ENCODE assay signal across 10 mouse cellular contexts in the genomic region with DNA sequence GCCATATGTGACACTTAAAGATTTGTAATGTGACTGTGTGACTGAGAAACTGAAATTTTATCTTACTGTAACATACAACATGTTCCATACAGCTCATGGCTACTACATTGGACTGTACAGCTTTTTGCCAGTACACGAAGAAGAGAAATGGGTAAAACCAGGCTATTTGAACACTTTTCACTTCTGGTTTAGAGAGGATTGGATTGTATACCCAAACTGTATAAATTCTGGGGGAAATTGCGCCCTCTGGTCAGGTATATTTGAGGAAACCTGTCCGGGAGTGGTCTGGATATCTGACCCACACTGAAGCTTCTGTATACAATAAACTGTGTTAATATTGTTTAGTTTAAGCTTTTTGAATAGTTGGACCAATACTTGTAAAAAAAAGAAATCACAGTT. TPM values are rescaled to one million over a fixed set of nuclear protein-coding genes. Genes with fewer than 3 reads are reported as not detected.
DNase-seq lines count a peak whose midpoint lies in the region; ATAC-seq and TF ChIP-seq lines count a peak whose summit lies in the region.
"Had no signal": no experiment of that assay in that cellular context is flagged by ENCODE, and none has a peak within 500 bp of the region (broad histone marks: within the 10 kb centered on the region; RNA-seq: fewer than 3 reads in every experiment).

No protein-coding gene starts in this region.

- no peak for DNase-seq in heart, adult 2 months
- DNase-seq in heart, postnatal 10 days: no peak
- no peak for DNase-seq in CH12.LX (ENCODE audit: extremely low read depth)
- no peak for DNase-seq in urinary bladder, postnatal 10 days (ENCODE audit: low spot score)
- no peak for DNase-seq in spleen, adult 18-20 months
- DNase-seq: adrenal gland, adult 8-10 months; retina, postnatal 1 day had no signal

- no peak for TF ChIP-seq CTCF in heart, adult 2 months (IDR thresholded peaks at IDR 0.05)
- 0 out of 4 replicates have a peak, but pooled peaks of 1 of the 2 experiments have one; percentile 38 for TF ChIP-seq CTCF in CH12.LX (conservative IDR thresholded peaks at IDR 0.05 in 1 of 2, IDR thresholded peaks at IDR 0.05 in 1 of 2; ENCODE audit: low read depth in 2 of 2, low read length in 2 of 2)

- TF ChIP-seq POLR2A in heart, adult 2 months (IDR thresholded peaks at IDR 0.05; ENCODE audit: insufficient read depth, low read depth, low read length): no peak
- no peak; the same call in 1 of the 2 replicates for TF ChIP-seq POLR2A in CH12.LX (IDR thresholded peaks at IDR 0.05; ENCODE audit: low read depth, low read length)

- no peak for TF ChIP-seq EP300 in heart, adult 2 months (IDR thresholded peaks at IDR 0.05; ENCODE audit: insufficient read depth, low read depth, low read length)
- TF ChIP-seq EP300 in CH12.LX (IDR thresholded peaks at IDR 0.05; ENCODE audit: low read length): no peak

- dilution Hi-C loops in CH12.LX (cut with MboI; ENCODE audit: extremely low pct_ligation_motif_present, extremely low pct_unique_long_range_greater_than_20kb, low sequenced_read_pairs): no loop called here

- peaks cover 6% of the 10 kb centered on the region for H3K4me1 ChIP-seq in heart, adult 2 months (ENCODE audit: control insufficient read depth, insufficient read depth, low read length)
- H3K4me1 ChIP-seq in CH12.LX (ENCODE audit: control insufficient read depth in 1 of 2, insufficient read depth in 2 of 2): peaks cover 2 to 22% of the 10 kb centered on the region in 2 experiments; a peak in 3 of 4 replicates
- H3K4me1 ChIP-seq in heart, embryonic 16.5 days (ENCODE audit: control insufficient read depth, insufficient read depth, low read length): peaks cover 11% of the 10 kb centered on the region
- peaks cover 29% of the 10 kb centered on the region for H3K4me1 ChIP-seq in liver, embryonic 15.5 days (replicated peaks)

- no peaks in the 10 kb centered on the region for H3K9me3 ChIP-seq in CH12.LX (replicated peaks; ENCODE audit: low read length)
- H3K9me3 ChIP-seq in heart, embryonic 16.5 days (replicated peaks; ENCODE audit: control insufficient read depth, low read length): no peaks in the 10 kb centered on the region
- H3K9me3 ChIP-seq in liver, embryonic 15.5 days (replicated peaks): no peaks in the 10 kb centered on the region

- H3K79me2 ChIP-seq in heart, adult 2 months (replicated peaks; ENCODE audit: control insufficient read depth, insufficient read depth, low read length): peaks cover 4% of the 10 kb centered on the region
- H3K79me2 ChIP-seq in CH12.LX (replicated peaks; ENCODE audit: control insufficient read depth, extremely low read depth, insufficient read depth, poor library complexity, severe bottlenecking): peaks cover 51% of the 10 kb centered on the region

- peak overlapping the region; percentile 22; the same call in 1 of the 2 replicates for H3K4me3 ChIP-seq in heart, adult 2 months
- H3K4me3 ChIP-seq in CH12.LX (replicated peaks in 1 of 3; ENCODE audit: low read depth in 2 of 3, low read length in 2 of 3, poor library complexity in 1 of 3): peak overlapping the region; percentile 70 to 93 (median 92)
- peak overlapping the region; percentile 45 for H3K4me3 ChIP-seq in heart, embryonic 16.5 days (ENCODE audit: low read length)
- H3K4me3 ChIP-seq in liver, embryonic 15.5 days (replicated peaks): peak overlapping the region; percentile 100

- no peak; the same call in 1 of the 2 replicates for TF ChIP-seq RAD21 in CH12.LX (IDR thresholded peaks at IDR 0.05; ENCODE audit: low read depth, low read length)

- H3K36me3 ChIP-seq in heart, adult 2 months (ENCODE audit: control insufficient read depth, insufficient read depth, low read length): peaks cover 14% of the 10 kb centered on the region
- peaks cover 0 to 15% of the 10 kb centered on the region in 2 experiments for H3K36me3 ChIP-seq in CH12.LX (replicated peaks in 1 of 2; ENCODE audit: control insufficient read depth in 1 of 2, insufficient read depth in 1 of 2, low read length in 1 of 2)
- peaks cover 2% of the 10 kb centered on the region; the same call in 1 of the 2 replicates for H3K36me3 ChIP-seq in heart, embryonic 16.5 days (ENCODE audit: control insufficient read depth, insufficient read depth)
- no peaks in the 10 kb centered on the region; the same call in 1 of the 2 replicates for H3K36me3 ChIP-seq in liver, embryonic 15.5 days (replicated peaks)

- no peak overlapping the region for H3K27ac ChIP-seq in heart, adult 2 months
- H3K27ac ChIP-seq in CH12.LX (ENCODE audit: insufficient read depth, low read depth): peak overlapping the region; percentile 55; the same call in 1 of the 2 replicates
- H3K27ac ChIP-seq in heart, embryonic 16.5 days (ENCODE audit: low read length): no peak overlapping the region
- peak overlapping the region; percentile 49 for H3K27ac ChIP-seq in liver, embryonic 15.5 days (replicated peaks)

- no peak for ATAC-seq in heart, embryonic 16.5 days (replicated peaks; ENCODE audit: extremely low read depth, insufficient read depth, low FRiP score)
- no peak for ATAC-seq in liver, embryonic 15.5 days (ENCODE audit: insufficient read depth)
- ATAC-seq in inflammation-experienced regulatory T-cells, adult 6 months: no peak

- WGBS in heart, adult 2 months: 56% methylated on average over 3 of the region's 3 CpGs
- 65% methylated on average over 3 of the region's 3 CpGs for WGBS in heart, embryonic 16.5 days
- 27% methylated on average over 3 of the region's 3 CpGs for WGBS in liver, embryonic 15.5 days (ENCODE audit: insufficient replicate concordance)

- in situ Hi-C loops in CH12.LX (cut with MboI; ENCODE audit: low pct_ligation_motif_present, low pct_unique_long_range_greater_than_20kb, low sequenced_read_pairs): no loop called here

- peak overlapping the region; percentile 89; the same call in 1 of the 2 replicates for H3K4me2 ChIP-seq in CH12.LX (ENCODE audit: insufficient read depth, low read depth, poor library complexity, severe bottlenecking)
- H3K4me2 ChIP-seq in heart, embryonic 16.5 days (ENCODE audit: low read depth, low read length): peak overlapping the region; percentile 82
- H3K4me2 ChIP-seq in liver, embryonic 15.5 days: peak overlapping the region; percentile 77

- intact Hi-C loops in heart, adult 2 months (cut with DNase I): loop anchor here (10.0 kb wide), 1 partner anchor 308 kb away; the partner anchor contains the start of gene Magi3
- intact Hi-C loops in heart, postnatal 10 days (cut with DNase I): no loop called here

- no peaks in the 10 kb centered on the region for H3K27me3 ChIP-seq in heart, adult 2 months (ENCODE audit: control insufficient read depth, insufficient read depth, low read length)
- no peaks in the 10 kb centered on the region for H3K27me3 ChIP-seq in CH12.LX (replicated peaks)
- H3K27me3 ChIP-seq in heart, embryonic 16.5 days (ENCODE audit: control insufficient read depth, insufficient read depth, low read length): no peaks in the 10 kb centered on the region
- H3K27me3 ChIP-seq in liver, embryonic 15.5 days: no peaks in the 10 kb centered on the region

- H3K9ac ChIP-seq in heart, adult 2 months (ENCODE audit: low read depth, low read length): no peak overlapping the region
- H3K9ac ChIP-seq in CH12.LX (ENCODE audit: insufficient read depth, low read depth): peak overlapping the region; percentile 94
- peak overlapping the region; percentile 49 for H3K9ac ChIP-seq in heart, embryonic 16.5 days (ENCODE audit: low read length)
- H3K9ac ChIP-seq in liver, embryonic 15.5 days: peak overlapping the region; percentile 39; the same call in 1 of the 2 replicates

TF ChIP-seq in CH12.LX, 34 proteins besides CTCF, POLR2A, EP300 and RAD21:
- no peak for TF ChIP-seq PAX5 (IDR thresholded peaks at IDR 0.05; ENCODE audit: low read length)
- TF ChIP-seq CHD1 (IDR thresholded peaks at IDR 0.05; ENCODE audit: low read depth, low read length): peak; percentile 91
- TF ChIP-seq SIN3A (IDR thresholded peaks at IDR 0.05; ENCODE audit: low read length): peak; percentile 65

RNA-seq across cellular contexts. Expression of gene Rsbn1, which starts 2.9 kb away (rescaled TPM):
- 1 to 10 TPM; 7.9 to 8.2 TPM for total RNA-seq in heart, adult 2 months (2021)
- 1.6 and 3.2 TPM in 2 replicates for polyA plus RNA-seq in heart, adult 2 months (2012; rRNA removed)
- 10 to 100 TPM; 10.2 to 10.3 TPM for total RNA-seq in heart, postnatal 10 days (2021)
- 13.0 and 13.4 TPM in 2 replicates for total RNA-seq in CH12.LX (2012; rRNA removed)
- total RNA-seq in CH12.LX (2014; rRNA removed): 19.6 and 23.5 TPM in 2 replicates
- 13.8 and 14.5 TPM in 2 replicates for polyA plus RNA-seq in CH12.LX (2012; ENCODE audit: insufficient read length, low read depth)
- 5.6 and 5.8 TPM in 2 replicates for polyA plus RNA-seq in heart, embryonic 16.5 days (2015; fragmentation: Nextera tagmentation; extraction: Ambion mirVana)
- 3.7 and 3.8 TPM in 2 replicates for polyA plus RNA-seq in liver, embryonic 15.5 days (2015; fragmentation: Nextera tagmentation; extraction: Ambion mirVana)
- 10 to 100 TPM; 10.5 to 11.8 (median 11.2) TPM for polyA plus RNA-seq in inflammation-experienced regulatory T-cells, adult 6 months (2017; shearing (Covaris generic))

RNA-seq across cellular contexts. Expression of gene Phtf1, which starts 51.1 kb away (rescaled TPM):
- total RNA-seq in heart, adult 2 months (2021): 1 to 10 TPM; 6.8 to 8.0 TPM
- 1.9 and 4.5 TPM in 2 replicates for polyA plus RNA-seq in heart, adult 2 months (2012; rRNA removed)
- total RNA-seq in heart, postnatal 10 days (2021): 10 to 100 TPM; 11.2 to 12.4 TPM
- total RNA-seq in CH12.LX (2012; rRNA removed) (21.2 and 27.3 TPM in 2 replicates), CH12.LX (2014; rRNA removed) (37.1 and 42.0 TPM in 2 replicates)
- 41.2 and 42.4 TPM in 2 replicates for polyA plus RNA-seq in CH12.LX (2012; ENCODE audit: insufficient read length, low read depth)
- polyA plus RNA-seq in heart, embryonic 16.5 days (2015; fragmentation: Nextera tagmentation; extraction: Ambion mirVana): 14.7 and 15.3 TPM in 2 replicates
- 3.9 and 4.7 TPM in 2 replicates for polyA plus RNA-seq in liver, embryonic 15.5 days (2015; fragmentation: Nextera tagmentation; extraction: Ambion mirVana)
- 10 to 100 TPM; 10.1 to 13.8 (median 11.9) TPM for polyA plus RNA-seq in inflammation-experienced regulatory T-cells, adult 6 months (2017; shearing (Covaris generic))

RNA-seq across cellular contexts. Expression of gene Ptpn22, which starts 57.2 kb away (rescaled TPM):
- total RNA-seq in heart, adult 2 months (2021): 1 to 10 TPM in 1 of 2 experiments, under 1 TPM in 1; 0.68 to 1.0 TPM
- polyA plus RNA-seq in heart, adult 2 months (2012; rRNA removed): 1.2 and 1.8 TPM in 2 replicates
- under 1 TPM; 0.47 to 0.72 TPM for total RNA-seq in heart, postnatal 10 days (2021)
- total RNA-seq in CH12.LX (2012; rRNA removed) (21.9 and 26.7 TPM in 2 replicates), CH12.LX (2014; rRNA removed) (46.9 and 49.7 TPM in 2 replicates)
- polyA plus RNA-seq in CH12.LX (2012; ENCODE audit: insufficient read length, low read depth): 67.9 and 90.9 TPM in 2 replicates
- polyA plus RNA-seq in heart, embryonic 16.5 days (2015; fragmentation: Nextera tagmentation; extraction: Ambion mirVana): 3.3 and 6.7 TPM in 2 replicates
- 3.5 and 4.1 TPM in 2 replicates for polyA plus RNA-seq in liver, embryonic 15.5 days (2015; fragmentation: Nextera tagmentation; extraction: Ambion mirVana)
- 100 to 1,000 TPM; 410 to 567 (median 415) TPM for polyA plus RNA-seq in inflammation-experienced regulatory T-cells, adult 6 months (2017; shearing (Covaris generic))

Comparison
In these comparisons a context has a peak if more than half of its experiments do, and no peak if none do; other contexts are left out.
1. H3K27ac ChIP-seq: peak in CH12.LX (single experiment) and liver, embryonic 15.5 days (single experiment); none in heart, adult 2 months (single experiment) and heart, embryonic 16.5 days (single experiment).
2. H3K4me3 ChIP-seq: peak in every context shown above with its lines; median percentile 100 in liver, embryonic 15.5 days; 92 in CH12.LX; 45 in heart, embryonic 16.5 days; 22 in heart, adult 2 months.
3. Peak in every context shown above with its lines, with median percentiles within 50 percentile points of each other: H3K4me2 ChIP-seq.